Mouse (Mus musculus) adrenal gland, postnatal 10 days (tissue): ENCODE results near the gene Dync1i1. TPM values are rescaled to one million over a fixed set of nuclear protein-coding genes. Genes with fewer than 3 reads are reported as not detected.

Experiments used
- DNase-seq: peaks from one replicate; pipeline ENCODE4 v3.0.0; 2021; ENCODE audit warnings: mixed read lengths
- total RNA-seq, 2 experiments: library from RNA; stranded (reverse); gene quantifications; 2 replicates each; pipeline ENCODE4 v1.2.3; 2021

Dync1i1 gene
- total RNA-seq, 2 experiments from 2014 or later, result 1.7 to 1.8 TPM

GRCm38 (mm10) chr6:5969613-5970012 is 244.2 kb downstream of the Dync1i1 start:
- DNase-seq, result no peak

GRCm38 (mm10) chr6:5976241-5976640 is 250.8 kb downstream of the Dync1i1 start:
- DNase-seq, result no peak

- DNase-seq, result no peak
Measured at GRCm38 (mm10) chr6:5977238-5977920, 251.9 kb downstream of the Dync1i1 start.

- DNase-seq, result no peak
Measured at GRCm38 (mm10) chr6:5991243-5991642, 265.8 kb downstream of the Dync1i1 start.

- DNase-seq, result peak; percentile 71
Measured at GRCm38 (mm10) chr6:5991817-5992755, 266.6 kb downstream of the Dync1i1 start.

GRCm38 (mm10) chr6:5993056-5993455 is 267.6 kb downstream of the Dync1i1 start:
- DNase-seq, result no peak

- DNase-seq, result no peak
Measured at GRCm38 (mm10) chr6:5997535-5997934, 272.1 kb downstream of the Dync1i1 start.

- no peak for DNase-seq
Measured at GRCm38 (mm10) chr6:6002061-6002460, 276.6 kb downstream of the Dync1i1 start.

- no peak for DNase-seq
Measured at GRCm38 (mm10) chr6:6004756-6005485, 279.5 kb downstream of the Dync1i1 start.

- peak; percentile 83 for DNase-seq
Measured at GRCm38 (mm10) chr6:6005762-6006431, 280.5 kb downstream of the Dync1i1 start.

- no peak for DNase-seq
Measured at GRCm38 (mm10) chr6:6011364-6011763, 285.9 kb downstream of the Dync1i1 start.

- DNase-seq, result no peak
Measured at GRCm38 (mm10) chr6:6015616-6016015, 290.2 kb downstream of the Dync1i1 start.

- no peak for DNase-seq
Measured at GRCm38 (mm10) chr6:6016931-6017330, 291.5 kb downstream of the Dync1i1 start.

- DNase-seq, result no peak
Measured at GRCm38 (mm10) chr6:6023976-6024375, 298.5 kb downstream of the Dync1i1 start.

GRCm38 (mm10) chr6:6027664-6028063 is 302.2 kb downstream of the Dync1i1 start:
- DNase-seq, result no peak

GRCm38 (mm10) chr6:6038773-6039550 is 313.5 kb downstream of the Dync1i1 start:
- DNase-seq, result peak; percentile 3

GRCm38 (mm10) chr6:6046729-6047424 is 321.4 kb downstream of the Dync1i1 start:
- DNase-seq, result no peak

- DNase-seq, result no peak
Measured at GRCm38 (mm10) chr6:6052696-6053095, 327.3 kb downstream of the Dync1i1 start.

GRCm38 (mm10) chr6:6053946-6054345 is 328.5 kb downstream of the Dync1i1 start:
- no peak for DNase-seq

- no peak for DNase-seq
Measured at GRCm38 (mm10) chr6:6058548-6058947, 333.1 kb downstream of the Dync1i1 start.

GRCm38 (mm10) chr6:6067201-6067600 is 341.8 kb downstream of the Dync1i1 start:
- DNase-seq, result no peak
